Mouse (Mus musculus) limb, embryonic 14.5 days (tissue): ENCODE results near the gene Phf13. TPM values are rescaled to one million over a fixed set of nuclear protein-coding genes. Genes with fewer than 3 reads are reported as not detected.

Experiments used
- ATAC-seq: fragments of 200-750 bp; cut with Nextera tagmentation; 2 replicates; pipeline ENCODE4 v1.8.0; 2017; ENCODE audit warnings: low read depth, moderate number of reproducible peaks, moderate TSS enrichment; ENCODE audit not compliant: low FRiP score
- DNase-seq: peaks from one replicate; pipeline ENCODE4 v3.0.0-alpha.2; 2015; ENCODE audit warnings: low spot score
- H3K27ac ChIP-seq: fragments of 300-500 bp; sonication (generic); replicated peaks from 2 replicates; pipeline ENCODE4 v1.5.1; 2014; ENCODE audit warnings: low read depth, mild to moderate bottlenecking, low read length, moderate library complexity, mixed read lengths
- H3K27me3 ChIP-seq: fragments of 300-500 bp; sonication (generic); 2 replicates; pipeline ENCODE4 v1.6.1; 2014; ENCODE audit warnings: low read length, mixed read lengths; ENCODE audit not compliant: control insufficient read depth, insufficient read depth
- H3K36me3 ChIP-seq: fragments of 300-500 bp; sonication (generic); 2 replicates; pipeline ENCODE4 v1.6.1; 2014; ENCODE audit warnings: mild to moderate bottlenecking, low read length, moderate library complexity, mixed read lengths; ENCODE audit not compliant: control insufficient read depth, insufficient read depth
- H3K4me1 ChIP-seq: fragments of 300-500 bp; sonication (generic); 2 replicates; pipeline ENCODE4 v1.6.1; 2014; ENCODE audit warnings: antibody characterized with exemption, low read length, mixed read lengths; ENCODE audit not compliant: control insufficient read depth, insufficient read depth
- H3K4me2 ChIP-seq: fragments of 300-500 bp; sonication (generic); replicated peaks from 2 replicates; pipeline ENCODE4 v1.6.1; 2014; ENCODE audit warnings: low read depth, mild to moderate bottlenecking, low read length, moderate library complexity; ENCODE audit not compliant: severe bottlenecking
- H3K4me3 ChIP-seq: fragments of 300-500 bp; sonication (generic); replicated peaks from 2 replicates; pipeline ENCODE4 v1.5.1; 2014; ENCODE audit warnings: low read length
- H3K9ac ChIP-seq: fragments of 300-500 bp; sonication (generic); 2 replicates; pipeline ENCODE4 v1.6.1; 2014; ENCODE audit warnings: mild to moderate bottlenecking, low read depth, low read length, moderate library complexity; ENCODE audit not compliant: severe bottlenecking
- H3K9me3 ChIP-seq: fragments of 300-500 bp; sonication (generic); 2 replicates; pipeline ENCODE4 v1.6.1; 2016; ENCODE audit warnings: low read length; ENCODE audit not compliant: control insufficient read depth
- POLR2A ChIP-seq: fragments of 200-500 bp; IDR thresholded peaks from 2 replicates; pipeline ENCODE4 v1.8.0; 2012; ENCODE audit warnings: inconsistent platforms, mild to moderate bottlenecking, moderate library complexity, borderline replicate concordance; ENCODE audit not compliant: insufficient read depth, insufficient read length; ENCODE audit errors: extremely low read depth
- WGBS: fragments of 180-500 bp; shearing (Covaris S2); extraction: QIAGEN DNeasy Blood & Tissue Kit; methylation state at CpG from one replicate; pipeline ENCODE4 v1.1.7; 2014; 5-methylcytosine and 5-hydroxymethylcytosine counted together
- polyA plus RNA-seq, 2 experiments: library from polyadenylated mRNA; depleted of rRNA in 1 of 2; stranded (reverse) in 1 of 2; unstranded in 1 of 2; fragments of >200 nt; fragmentation: Nextera tagmentation in 1 of 2; extraction: Ambion mirVana in 1 of 2; gene quantifications; 2 replicates each; pipeline versions ENCODE4 v1.2.1 to v1.2.3; 2012 to 2014

The Phf13 gene
- polyA plus RNA-seq, 2 experiments: 33.7 to 35.1 TPM

DNA sequence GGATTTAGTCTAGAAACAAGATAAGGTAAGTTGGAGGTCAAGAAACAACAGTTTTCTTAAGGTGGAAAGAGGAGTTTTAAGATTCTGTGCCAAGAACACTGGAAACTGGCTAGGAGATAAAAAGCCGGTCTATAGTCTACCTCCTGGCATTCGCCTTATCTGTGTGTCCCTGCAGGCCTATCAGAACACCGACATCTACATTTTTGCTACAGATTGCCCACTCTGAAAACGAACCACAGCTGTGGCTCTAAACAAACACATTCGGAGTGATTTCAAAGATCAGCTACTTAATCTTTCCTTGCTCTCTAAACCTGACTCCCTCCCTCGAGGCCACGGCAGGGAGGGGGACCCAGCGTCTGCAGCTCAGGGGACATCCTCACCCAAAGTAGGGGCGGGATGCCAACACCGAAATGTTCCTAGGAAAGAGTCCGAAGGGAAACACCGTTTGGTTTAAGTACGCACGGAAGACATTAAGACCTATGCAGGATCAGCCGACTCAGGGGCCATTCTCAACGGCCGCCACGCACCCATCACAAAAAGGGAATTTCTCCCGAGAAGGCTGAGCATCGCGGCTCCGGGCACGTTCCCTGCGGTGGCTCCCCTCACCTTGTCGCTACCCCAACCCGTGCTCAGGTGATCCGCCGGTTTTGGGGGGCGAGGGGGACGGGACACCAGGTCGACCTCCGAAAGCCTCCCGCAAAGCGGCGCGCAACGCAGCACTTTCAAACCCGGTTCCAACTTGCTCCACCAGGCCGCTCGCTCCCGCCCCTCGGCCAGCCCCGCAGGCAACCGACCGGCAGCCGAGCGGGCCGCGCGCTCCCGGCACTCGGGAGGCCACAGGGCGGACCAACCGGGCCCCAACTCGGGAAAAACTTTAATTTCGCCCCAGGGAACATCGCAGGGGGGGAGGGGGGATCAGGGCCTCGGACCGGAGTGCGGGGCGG lies 1.6 kb downstream of the Phf13 start:
- no peaks in the 10 kb centered on the region for H3K9me3 ChIP-seq
- peaks cover 16% of the 10 kb centered on the region; the same call in 1 of the 2 replicates for H3K4me1 ChIP-seq
- H3K27me3 ChIP-seq: no peaks in the 10 kb centered on the region
- H3K9ac ChIP-seq: peak overlapping the region; percentile 92
- peaks cover 43% of the 10 kb centered on the region for H3K36me3 ChIP-seq
- H3K27ac ChIP-seq: peak overlapping the region; percentile 82
- no peak for TF ChIP-seq POLR2A
- 1% methylated on average over 55 of the region's 61 CpGs for WGBS
- peak overlapping the region; percentile 71 for H3K4me2 ChIP-seq
- no peak for ATAC-seq
- H3K4me3 ChIP-seq: peak overlapping the region; percentile 99
- DNase-seq: no peak

DNA sequence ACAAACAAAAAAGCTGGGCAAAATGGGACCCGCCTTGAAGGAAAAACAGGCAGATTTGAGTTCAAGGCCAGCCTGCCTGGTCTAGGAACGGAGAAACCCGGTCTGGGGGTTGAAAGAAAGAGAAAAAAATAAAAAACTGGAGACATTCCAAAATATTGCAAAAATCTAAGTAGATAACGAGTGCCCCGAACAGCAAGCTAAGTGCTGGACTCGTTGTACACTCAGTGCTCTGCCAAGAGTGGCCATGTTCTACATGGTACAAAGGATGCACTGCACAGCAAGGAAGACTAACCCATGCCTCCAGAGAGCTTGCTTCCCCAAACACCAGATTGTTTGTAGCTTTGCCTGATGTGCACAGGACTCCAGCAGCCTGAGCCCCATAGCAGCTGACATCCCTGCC lies 3.0 kb downstream of the Phf13 start:
- H3K36me3 ChIP-seq: peaks cover 46% of the 10 kb centered on the region
- peaks cover 16% of the 10 kb centered on the region; the same call in 1 of the 2 replicates for H3K4me1 ChIP-seq
- H3K9ac ChIP-seq: no peak overlapping the region
- H3K9me3 ChIP-seq: no peaks in the 10 kb centered on the region
- no peak for ATAC-seq
- H3K27me3 ChIP-seq: no peaks in the 10 kb centered on the region
- WGBS: 80% methylated on average over 6 of the region's 6 CpGs
- H3K4me2 ChIP-seq: no peak overlapping the region
- H3K27ac ChIP-seq: no peak overlapping the region
- no peak for TF ChIP-seq POLR2A
- DNase-seq: no peak
- H3K4me3 ChIP-seq: no peak overlapping the region

DNA sequence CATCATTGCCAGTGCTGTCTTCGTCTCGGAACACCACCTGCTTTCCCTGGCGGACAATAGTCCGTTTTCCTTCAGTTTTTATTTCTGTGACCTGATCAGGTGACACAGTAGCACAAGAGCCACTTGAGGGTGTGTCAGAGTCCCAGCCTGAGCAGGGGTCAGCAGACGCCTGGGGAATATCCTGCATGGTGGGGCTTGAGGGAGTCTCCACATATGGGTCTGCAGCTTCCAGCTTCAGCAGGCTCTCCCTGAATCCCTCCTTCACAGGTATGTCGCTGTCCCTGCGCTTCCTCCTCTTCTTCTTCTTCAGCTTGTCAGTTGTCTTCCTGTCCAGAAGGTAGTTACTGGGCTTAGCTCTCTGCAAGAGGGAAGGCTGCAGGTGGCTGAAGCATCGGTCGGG lies 4.0 kb downstream of the Phf13 start:
- WGBS: 88% methylated on average over 9 of the region's 9 CpGs
- peaks cover 12% of the 10 kb centered on the region; the same call in 1 of the 2 replicates for H3K4me1 ChIP-seq
- TF ChIP-seq POLR2A: no peak

DNA sequence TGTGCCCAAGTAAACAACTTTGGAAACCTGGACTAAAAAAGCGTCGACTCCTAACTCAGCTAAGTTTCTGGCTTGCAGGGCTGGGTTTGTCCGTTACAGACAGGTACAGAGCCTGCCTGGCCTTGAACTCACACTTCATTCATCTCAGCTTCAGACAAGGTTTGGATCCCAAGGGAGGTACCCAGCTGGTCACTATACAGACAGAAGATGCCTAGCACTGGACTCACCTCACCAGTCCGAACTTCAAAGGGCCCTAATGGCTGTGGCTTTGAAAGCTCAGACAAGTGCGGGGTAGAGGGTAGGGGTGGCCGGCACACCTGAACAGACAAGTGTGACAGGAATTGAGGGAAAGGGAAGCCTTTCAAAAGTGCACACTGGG lies 7.0 kb downstream of the Phf13 start:
- H3K27ac ChIP-seq: no peak overlapping the region
- peaks cover 12% of the 10 kb centered on the region; the same call in 1 of the 2 replicates for H3K4me1 ChIP-seq
- H3K9ac ChIP-seq: no peak overlapping the region
- DNase-seq: no peak
- H3K36me3 ChIP-seq: peaks cover 55% of the 10 kb centered on the region
- WGBS: 31% methylated on average over 6 of the region's 6 CpGs
- peak overlapping the region; percentile 92 for H3K4me3 ChIP-seq
- peak overlapping the region; percentile 84; the same call in 1 of the 2 replicates for H3K4me2 ChIP-seq
- no peaks in the 10 kb centered on the region for H3K9me3 ChIP-seq
- no peak for TF ChIP-seq POLR2A
- H3K27me3 ChIP-seq: no peaks in the 10 kb centered on the region
- ATAC-seq: 0 out of 2 replicates have a peak, but pooled peaks have one; percentile 3

More for the DNA sequence above, 4.0 kb downstream of the Phf13 start:
- ATAC-seq (no peak), DNase-seq (no peak)
- H3K27me3 ChIP-seq: no peaks in the 10 kb centered on the region
- H3K27ac ChIP-seq: no peak overlapping the region
- no peak overlapping the region for H3K4me2 ChIP-seq
- H3K9me3 ChIP-seq: no peaks in the 10 kb centered on the region
- H3K9ac ChIP-seq: no peak overlapping the region
- H3K4me3 ChIP-seq: no peak overlapping the region
- H3K36me3 ChIP-seq: peaks cover 46% of the 10 kb centered on the region

DNA sequence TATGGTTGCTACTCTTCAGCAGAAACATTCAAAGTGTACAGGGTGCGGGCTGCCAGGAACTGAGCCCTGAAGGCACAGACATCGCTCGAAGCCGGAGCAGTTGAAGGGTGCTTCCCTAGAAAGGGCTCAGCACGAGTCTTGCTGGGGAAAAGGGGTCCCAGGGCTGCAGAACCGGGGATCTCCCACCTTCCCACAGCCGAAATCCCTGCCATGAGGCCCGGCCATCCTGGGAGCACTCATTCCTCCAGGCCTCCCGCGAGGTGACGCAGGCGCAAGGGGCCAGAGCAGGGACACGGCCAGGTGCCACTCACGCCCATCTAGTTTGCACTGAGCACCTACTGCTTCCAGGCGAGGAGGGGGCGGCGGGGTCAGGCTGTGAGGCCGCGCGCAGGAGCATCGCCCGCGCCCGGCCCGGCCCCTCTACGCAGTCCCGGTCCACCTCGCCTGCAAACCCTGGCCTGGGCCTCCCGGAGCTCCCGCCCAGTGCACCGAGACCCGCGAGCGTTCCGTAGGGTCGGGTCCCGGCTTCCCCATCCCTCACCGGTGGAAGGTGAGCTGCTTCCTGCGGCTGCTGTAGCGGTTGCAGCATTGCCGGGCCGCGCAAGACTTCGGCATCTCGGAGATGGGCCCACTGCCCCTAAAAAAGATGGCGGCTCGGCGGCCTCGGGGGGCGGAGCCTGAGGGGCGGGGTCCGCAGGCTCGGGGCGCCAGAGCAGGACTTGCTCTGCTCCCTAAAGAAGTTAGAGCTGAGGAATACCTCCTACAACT lies 7.5 kb downstream of the Phf13 start, which contains the start of gene Thap3:
Thap3 (minus strand) TSS at position 656 of the 768 bp plus-strand sequence.
- ATAC-seq (peak; percentile 84), DNase-seq (peak; percentile 65)
- peak within 1 kb of the TSS; percentile 90 for H3K27ac ChIP-seq
- WGBS: 1% methylated on average over 39 of the region's 54 CpGs
- H3K27me3 ChIP-seq: no peaks in the 10 kb centered on the region
- peak; percentile 53; the same call in 1 of the 2 replicates for TF ChIP-seq POLR2A
- H3K9me3 ChIP-seq: no peaks in the 10 kb centered on the region
- H3K36me3 ChIP-seq: peaks cover 54% of the 10 kb centered on the region
- H3K4me1 ChIP-seq: peaks cover 7% of the 10 kb centered on the region; the same call in 1 of the 2 replicates
- peak within 1 kb of the TSS; percentile 90 for H3K9ac ChIP-seq
- peak within 1 kb of the TSS; percentile 92 for H3K4me3 ChIP-seq
- peak within 1 kb of the TSS; percentile 84 for H3K4me2 ChIP-seq
